1 mouse cellular context compared by ENCODE assay signal in the genomic region with DNA sequence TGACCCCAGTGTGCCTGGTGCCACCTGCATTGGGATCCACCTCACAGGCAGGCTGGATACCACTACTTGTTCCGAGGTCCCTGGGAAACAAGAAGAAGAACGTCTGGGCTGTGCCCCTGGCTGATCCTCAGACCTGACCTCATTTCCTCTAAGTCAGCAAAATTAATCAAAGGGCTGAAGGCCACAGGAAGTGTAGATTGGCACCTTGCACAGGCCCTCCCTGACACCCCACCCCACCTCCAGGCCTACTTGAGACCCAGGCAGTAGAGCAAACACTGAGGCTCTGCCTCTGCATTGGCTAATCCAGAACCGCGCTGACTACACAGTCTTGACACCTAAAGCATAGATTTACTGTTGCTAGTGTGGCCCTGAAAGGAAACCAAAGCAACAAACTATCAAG.
TF ChIP-seq lines count a peak whose summit lies in the region.

No protein-coding gene starts in this region.

TF ChIP-seq in CH12.LX, 34 proteins besides CTCF, POLR2A, EP300 and RAD21:
- no peak for TF ChIP-seq GABPA (IDR thresholded peaks at IDR 0.05; ENCODE audit: insufficient replicate concordance, low read depth, low read length)
- 0 out of 2 replicates have a peak, but pooled peaks have one; percentile 19 for TF ChIP-seq MAFK (IDR thresholded peaks at IDR 0.05; ENCODE audit: insufficient replicate concordance, low read length)
- TF ChIP-seq JUND (conservative IDR thresholded peaks at IDR 0.05; ENCODE audit: low read depth, low read length), result no peak
- TF ChIP-seq MXI1 (IDR thresholded peaks at IDR 0.05; ENCODE audit: low read depth, low read length), result no peak
- no peak for TF ChIP-seq NRF1 (IDR thresholded peaks at IDR 0.05; ENCODE audit: low read depth, low read length)
- no peak for TF ChIP-seq CHD2 (IDR thresholded peaks at IDR 0.05; ENCODE audit: low read length)
- no peak for TF ChIP-seq CHD1 (IDR thresholded peaks at IDR 0.05; ENCODE audit: low read depth, low read length)
- no peak for TF ChIP-seq ETS1 (conservative IDR thresholded peaks at IDR 0.05; ENCODE audit: low read depth, low read length)
TF ChIP-seq in CH12.LX: peak in this region for 1.
